Mouse (Mus musculus) kidney, postnatal 14 days (tissue): ENCODE measurements at regions not wholly inside any gene's neighbourhood (a gene's known extent, or its start where the extent isn't known, plus 50 kb on each side); places are given as distances from the start of the nearest gene placed in this dataset.
"Not testable (repeated sequence)": the region's sequence is repeated elsewhere in the genome, so short reads cannot be mapped to it uniquely, and the experiment has no call there.

ENCODE experiments used
- DNase-seq: peaks from one replicate; pipeline ENCODE4 v3.0.0; 2022; ENCODE audit warnings: mixed read lengths

- DNase-seq = not testable (repeated sequence)
Observed at GRCm38 (mm10) chr14:26319821-26320220, 62.1 kb downstream of the Duxbl3 start.

- DNase-seq = no peak
Observed at GRCm38 (mm10) chr14:26320736-26321135, 63.0 kb downstream of the Duxbl3 start.

- DNase-seq = no peak
Observed at GRCm38 (mm10) chr14:26328562-26328961, 70.8 kb downstream of the Duxbl3 start.

GRCm38 (mm10) chr14:26341111-26341510 is 83.3 kb downstream of the Duxbl3 start:
- no peak for DNase-seq

GRCm38 (mm10) chr14:26345227-26345626 is 87.5 kb downstream of the Duxbl3 start:
- DNase-seq = no peak

- DNase-seq = no peak
Observed at GRCm38 (mm10) chr14:26347296-26347695, 89.5 kb downstream of the Duxbl3 start.

GRCm38 (mm10) chr14:26352927-26353326 is 95.2 kb downstream of the Duxbl3 start:
- no peak for DNase-seq

- DNase-seq = peak; percentile 45
Observed at GRCm38 (mm10) chr14:26357242-26357641, 99.5 kb downstream of the Duxbl3 start.

GRCm38 (mm10) chr14:26357996-26358395 is 100.2 kb downstream of the Duxbl3 start:
- no peak for DNase-seq

- DNase-seq = no peak
Observed at GRCm38 (mm10) chr14:26360071-26360470, 102.3 kb downstream of the Duxbl3 start.

- DNase-seq = no peak
Observed at GRCm38 (mm10) chr14:26361206-26361605, 103.4 kb downstream of the Duxbl3 start.
